8 mouse cellular contexts compared by ENCODE assay signal in the genomic region with DNA sequence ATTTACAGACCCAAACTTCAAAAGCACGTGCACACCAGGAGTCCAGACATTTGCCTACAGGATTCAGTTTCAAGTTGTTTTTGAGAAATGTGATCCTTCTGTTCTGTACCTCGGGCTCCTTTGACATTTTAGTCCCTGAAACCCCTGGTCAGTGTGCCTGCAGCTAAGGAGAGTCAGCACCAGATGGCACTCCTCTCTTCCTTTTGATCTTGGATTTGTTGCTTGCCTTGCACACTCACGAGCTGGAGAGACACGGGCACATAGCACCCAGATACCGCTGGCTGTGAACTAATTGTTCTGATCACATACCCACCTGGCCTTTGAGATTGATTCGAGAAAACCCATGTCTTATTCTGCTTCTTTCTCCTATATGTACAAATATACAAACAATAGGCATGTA.
DNase-seq lines count a peak whose midpoint lies in the region; ATAC-seq and TF ChIP-seq lines count a peak whose summit lies in the region.

No protein-coding gene starts in this region.

- TF ChIP-seq CTCF in heart, adult 2 months (IDR thresholded peaks at IDR 0.05), result peak; percentile 65
- TF ChIP-seq CTCF in lung, postnatal 0 days (IDR thresholded peaks at IDR 0.05), result peak; percentile 74

- no peak overlapping the region for H3K4me2 ChIP-seq in heart, embryonic 11.5 days
- H3K4me2 ChIP-seq in lung, postnatal 0 days (replicated peaks; ENCODE audit: low read depth, low read length), result no peak overlapping the region

- H3K36me3 ChIP-seq in heart, adult 2 months (ENCODE audit: control insufficient read depth, insufficient read depth, low read length), result no peaks in the 10 kb centered on the region
- H3K36me3 ChIP-seq in heart, embryonic 11.5 days (ENCODE audit: control insufficient read depth, insufficient read depth, low read length), result no peaks in the 10 kb centered on the region
- H3K36me3 ChIP-seq in lung, postnatal 0 days (ENCODE audit: insufficient read depth, low read length), result no peaks in the 10 kb centered on the region

- 16% methylated on average over 6 of the region's 6 CpGs for WGBS in heart, adult 2 months
- 19% methylated on average over 6 of the region's 6 CpGs for WGBS in heart, embryonic 11.5 days (ENCODE audit: insufficient replicate concordance)
- WGBS in lung, postnatal 0 days, result 6% methylated on average over 6 of the region's 6 CpGs

- no peak overlapping the region for H3K27ac ChIP-seq in heart, adult 2 months
- H3K27ac ChIP-seq in heart, embryonic 11.5 days (ENCODE audit: low read depth, low read length), result no peak overlapping the region
- no peak overlapping the region for H3K27ac ChIP-seq in lung, postnatal 0 days (ENCODE audit: low read length)

- intact Hi-C loops in heart, adult 2 months (cut with DNase I), result loop anchor here (5.0 kb wide), 2 partner anchors 164 to 1651 kb away; no protein-coding TSS in a partner anchor

- no peak overlapping the region for H3K4me3 ChIP-seq in heart, adult 2 months
- H3K4me3 ChIP-seq in heart, embryonic 11.5 days (ENCODE audit: low read depth, low read length), result no peak overlapping the region
- no peak overlapping the region for H3K4me3 ChIP-seq in lung, postnatal 0 days (ENCODE audit: low read depth, low read length)

- ATAC-seq in heart, embryonic 11.5 days (replicated peaks; ENCODE audit: insufficient number of reproducible peaks, low FRiP score, low TSS enrichment), result no peak
- ATAC-seq in lung, postnatal 0 days, result peak; percentile 54; the same call in 1 of the 2 replicates
- no peak for ATAC-seq in erythroid progenitor cell, adult 5-6 weeks (replicated peaks; ENCODE audit: low FRiP score, poor library complexity, severe bottlenecking)

- peak in 1 of 2 experiments; percentile 3 for DNase-seq in heart, adult 2 months
- DNase-seq in c-Kit-positive CD71-negative TER-119-negative erythroid progenitor cells, embryonic 14.5 days (ENCODE audit: low read depth), result peak; percentile 6
- peak; percentile 25 to 32 for DNase-seq in frontal cortex, postnatal 25 days (ENCODE audit: low spot score in 2 of 2)
- DNase-seq in kidney, postnatal 14 days, result peak; percentile 22
- DNase-seq in lung, postnatal 0 days (ENCODE audit: low spot score), result peak; percentile 69
- peak; percentile 36 to 41 for DNase-seq in right cerebral cortex, postnatal 10 days (ENCODE audit: low spot score in 2 of 2)

- no peaks in the 10 kb centered on the region for H3K9me3 ChIP-seq in heart, embryonic 11.5 days (replicated peaks; ENCODE audit: control insufficient read depth, low read length)
- H3K9me3 ChIP-seq in lung, postnatal 0 days (ENCODE audit: low read length), result no peaks in the 10 kb centered on the region

- H3K4me1 ChIP-seq in heart, adult 2 months (ENCODE audit: control insufficient read depth, insufficient read depth, low read length), result no peaks in the 10 kb centered on the region
- no peaks in the 10 kb centered on the region for H3K4me1 ChIP-seq in heart, embryonic 11.5 days (ENCODE audit: control insufficient read depth, insufficient read depth, low read length)
- H3K4me1 ChIP-seq in lung, postnatal 0 days (ENCODE audit: insufficient read depth, low read depth, low read length), result no peaks in the 10 kb centered on the region

- TF ChIP-seq POLR2A in heart, adult 2 months (IDR thresholded peaks at IDR 0.05; ENCODE audit: insufficient read depth, low read depth, low read length), result no peak

- 0 out of 2 replicates have a peak, but pooled peaks have one; percentile 40 for TF ChIP-seq EP300 in heart, adult 2 months (IDR thresholded peaks at IDR 0.05; ENCODE audit: insufficient read depth, low read depth, low read length)
- no peak for TF ChIP-seq EP300 in lung, postnatal 0 days (IDR thresholded peaks at IDR 0.05)

- H3K27me3 ChIP-seq in heart, adult 2 months (ENCODE audit: control insufficient read depth, insufficient read depth, low read length), result no peaks in the 10 kb centered on the region
- no peaks in the 10 kb centered on the region for H3K27me3 ChIP-seq in heart, embryonic 11.5 days (ENCODE audit: control insufficient read depth, insufficient read depth, low read length)
- H3K27me3 ChIP-seq in lung, postnatal 0 days (replicated peaks; ENCODE audit: insufficient read depth, low read length), result no peaks in the 10 kb centered on the region

- H3K9ac ChIP-seq in heart, adult 2 months (ENCODE audit: low read depth, low read length), result no peak overlapping the region
- H3K9ac ChIP-seq in heart, embryonic 11.5 days (ENCODE audit: low read depth, low read length), result no peak overlapping the region
- no peak overlapping the region for H3K9ac ChIP-seq in lung, postnatal 0 days (replicated peaks; ENCODE audit: low read depth)

- no peaks in the 10 kb centered on the region for H3K79me2 ChIP-seq in heart, adult 2 months (replicated peaks; ENCODE audit: control insufficient read depth, insufficient read depth, low read length)
